Mouse (Mus musculus) lung, postnatal 10 days (tissue): ENCODE data around the gene Eno1.

Experiments
- DNase-seq: peaks from one replicate; pipeline ENCODE4 v3.0.0; 2021

The Eno1 gene

DNA sequence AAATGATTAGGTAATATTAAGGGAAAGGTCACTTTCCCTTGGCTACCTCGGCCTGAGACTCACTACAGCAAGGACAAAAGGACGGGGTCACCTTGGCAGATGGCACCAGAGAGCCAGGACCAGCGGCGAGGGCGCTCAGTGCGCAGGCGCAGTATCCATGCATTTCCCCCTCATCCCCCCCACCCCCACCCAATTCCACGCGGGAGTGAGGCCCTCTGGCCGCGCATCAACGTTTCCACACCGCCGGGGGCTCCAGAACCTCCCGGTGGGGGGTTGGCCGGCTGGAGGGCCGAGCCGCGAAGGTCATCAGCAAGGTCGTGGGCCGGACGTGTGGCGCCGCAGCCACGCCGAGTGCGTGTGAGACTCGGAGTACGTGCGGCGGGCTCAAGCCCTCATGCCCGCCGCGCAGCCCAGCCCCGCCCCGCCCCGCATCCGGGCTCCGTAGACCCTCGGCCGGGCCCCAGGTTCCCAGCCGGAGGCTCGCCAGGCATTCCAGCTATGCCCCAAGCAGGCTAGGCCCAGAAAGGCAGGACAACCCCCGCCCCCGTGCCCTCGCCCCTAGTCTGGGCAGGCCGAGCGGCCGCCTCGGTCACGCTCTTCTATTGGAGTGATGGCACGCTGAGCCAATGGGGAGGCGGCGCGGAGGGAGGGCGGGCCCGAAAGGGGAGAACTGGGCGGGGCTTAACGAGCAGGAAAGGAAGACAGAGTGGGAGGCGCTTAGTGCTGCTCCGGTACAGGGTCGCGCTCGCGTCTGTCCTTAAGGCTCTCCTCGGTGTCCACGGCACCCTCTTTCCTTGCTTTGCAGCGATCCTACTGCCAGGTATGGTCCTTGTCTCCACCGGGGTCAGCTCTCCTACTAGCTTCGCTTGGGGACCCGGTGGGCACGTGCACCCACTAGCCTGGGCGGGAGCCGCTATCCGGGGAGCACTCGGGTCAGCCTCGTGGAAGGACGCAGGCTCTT is at the start of gene Eno1:
Gene Eno1, plus strand, starts transcription at position 201 of the 961 bp plus-strand sequence.
- DNase-seq: peak; percentile 96

DNA sequence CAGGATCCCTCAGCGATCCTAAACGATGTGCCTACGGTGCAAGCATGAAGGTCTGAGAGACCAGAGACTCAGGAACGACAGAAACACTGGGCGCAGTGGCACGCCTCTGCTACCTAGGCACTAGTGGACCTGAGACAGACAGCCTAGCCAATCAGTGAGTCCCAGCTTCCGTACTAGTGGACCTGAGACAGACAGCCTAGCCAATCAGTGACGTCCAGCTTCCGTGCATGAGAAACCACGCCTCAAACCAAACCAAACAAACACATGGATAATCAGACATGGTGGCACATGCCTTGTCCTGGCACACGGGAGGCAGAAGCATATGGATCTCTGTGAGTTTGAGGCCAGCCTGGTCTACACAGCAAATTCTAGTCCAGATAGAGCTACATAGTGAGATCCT is 48.3 kb upstream of the Eno1 start:
- no peak for DNase-seq

DNA sequence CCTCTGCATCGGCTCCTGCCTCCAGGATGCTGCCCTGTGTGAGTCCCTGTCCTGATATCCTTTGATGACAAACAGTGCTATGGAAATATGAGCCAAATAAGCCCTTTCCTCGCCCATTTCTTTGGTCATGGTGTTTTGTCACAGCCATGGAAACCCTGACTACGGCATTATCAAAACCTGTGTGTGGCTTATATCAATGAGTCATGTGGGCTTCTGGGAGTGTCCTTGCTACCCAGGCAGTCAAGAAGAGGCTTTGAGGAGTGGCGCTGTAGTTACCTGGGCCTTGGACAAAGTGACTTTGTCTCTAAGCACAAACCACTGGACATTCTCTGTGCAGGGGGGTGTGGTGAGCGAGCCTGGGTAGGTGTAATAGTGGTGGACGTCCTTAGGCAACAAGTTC is 44.3 kb upstream of the Eno1 start:
- no peak for DNase-seq

DNA sequence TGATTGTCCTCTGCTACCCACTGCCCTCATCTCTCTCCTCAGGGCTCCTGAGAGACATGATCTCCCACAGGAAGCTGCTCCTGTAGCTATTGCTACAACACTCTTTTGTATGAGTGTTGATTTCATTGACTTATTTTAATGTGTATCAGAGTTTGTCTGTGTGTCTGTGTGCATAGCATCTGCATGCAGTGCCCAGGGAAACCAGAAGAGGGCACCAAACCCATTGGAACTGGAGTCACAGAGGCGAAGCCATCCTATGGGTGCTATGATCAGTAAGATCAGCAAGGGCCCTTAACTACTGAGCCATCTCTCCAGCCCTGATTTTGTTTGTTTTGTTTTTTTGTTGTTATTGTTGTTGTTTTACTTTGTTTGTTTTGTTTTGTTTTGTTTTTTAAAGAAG is 42.6 kb upstream of the Eno1 start:
- peak; percentile 44 for DNase-seq

DNA sequence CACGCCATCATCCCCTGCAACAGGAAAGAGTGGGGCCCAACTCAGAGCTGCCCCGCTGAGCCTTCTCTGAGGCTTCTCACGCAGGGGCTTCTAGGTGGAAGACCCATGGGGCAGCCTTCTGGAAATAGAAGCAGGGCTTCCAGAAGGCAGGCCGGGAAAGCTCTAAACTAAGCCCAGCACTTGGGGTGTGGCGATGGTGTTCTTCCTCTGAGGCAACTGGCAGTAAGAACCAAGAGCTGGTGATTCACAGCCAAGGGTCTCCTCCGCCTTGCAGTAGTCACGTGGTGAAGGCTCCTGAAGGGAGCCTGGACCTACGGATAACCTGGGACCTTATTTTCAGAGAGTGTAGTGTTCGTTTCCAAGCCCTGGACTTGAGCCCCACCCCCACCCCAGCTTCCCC is 38.3 kb upstream of the Eno1 start:
- no peak for DNase-seq

DNA sequence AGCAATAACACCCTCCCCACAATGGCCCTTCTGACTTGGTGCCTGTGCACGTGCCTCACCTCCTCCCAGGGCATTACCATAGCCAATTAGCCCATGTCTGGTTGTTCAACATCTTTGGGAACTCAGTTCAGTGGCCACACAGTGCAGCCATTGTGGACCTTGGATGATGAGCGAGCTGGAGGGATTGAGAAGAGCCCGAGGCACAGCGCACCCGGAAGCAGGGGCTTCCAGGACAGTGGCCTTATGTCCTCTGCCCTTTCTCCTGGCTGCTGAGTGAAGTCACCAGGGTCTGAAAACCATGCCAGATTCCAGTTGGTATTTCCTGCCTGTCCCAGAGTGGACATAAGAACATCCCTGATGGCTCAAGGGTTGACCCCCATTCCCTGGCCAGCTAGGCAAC is 35.3 kb upstream of the Eno1 start, which contains the start of gene Car6:
Gene Car6, minus strand, starts transcription at position 101 of the 400 bp plus-strand sequence.
- DNase-seq: no peak

DNA sequence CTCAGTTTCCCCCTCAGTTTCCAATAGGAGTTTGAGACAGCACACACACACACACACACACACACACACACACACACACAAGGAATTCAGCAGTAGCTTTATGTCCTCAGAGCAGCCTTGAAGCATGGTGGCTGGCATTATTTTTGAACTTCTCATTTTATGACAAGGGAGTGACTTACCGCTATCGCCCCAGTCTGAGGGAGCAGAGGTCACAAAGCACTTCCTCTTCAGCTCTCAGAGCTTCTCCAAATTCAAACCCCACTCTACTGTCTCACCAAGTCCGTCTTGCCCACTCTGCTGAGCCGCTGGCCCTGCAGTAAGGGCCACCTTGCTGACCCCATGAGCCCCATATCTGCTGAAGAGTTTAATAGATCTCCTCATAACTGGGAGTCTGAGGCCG is 33.8 kb upstream of the Eno1 start:
- no peak for DNase-seq

DNA sequence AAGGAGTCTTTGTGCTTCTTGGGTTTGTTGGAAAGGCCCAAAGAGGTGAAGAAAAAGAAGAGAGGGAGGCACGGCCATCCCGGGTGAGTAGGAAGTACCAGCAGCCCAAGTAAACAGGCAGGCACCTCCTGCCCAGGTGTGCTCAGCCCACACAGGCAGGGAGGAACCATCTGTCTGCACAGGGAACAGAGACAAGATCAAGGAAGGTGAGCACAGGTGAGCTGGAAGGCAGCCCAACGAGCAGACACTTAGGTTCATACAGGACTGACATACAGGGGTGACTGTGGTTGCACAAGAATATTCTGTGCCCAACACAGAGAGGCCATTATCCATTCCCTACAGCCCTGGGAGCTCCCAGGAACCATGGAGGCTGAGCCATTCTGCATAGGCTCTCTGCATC is 31.6 kb upstream of the Eno1 start:
- DNase-seq: no peak

DNA sequence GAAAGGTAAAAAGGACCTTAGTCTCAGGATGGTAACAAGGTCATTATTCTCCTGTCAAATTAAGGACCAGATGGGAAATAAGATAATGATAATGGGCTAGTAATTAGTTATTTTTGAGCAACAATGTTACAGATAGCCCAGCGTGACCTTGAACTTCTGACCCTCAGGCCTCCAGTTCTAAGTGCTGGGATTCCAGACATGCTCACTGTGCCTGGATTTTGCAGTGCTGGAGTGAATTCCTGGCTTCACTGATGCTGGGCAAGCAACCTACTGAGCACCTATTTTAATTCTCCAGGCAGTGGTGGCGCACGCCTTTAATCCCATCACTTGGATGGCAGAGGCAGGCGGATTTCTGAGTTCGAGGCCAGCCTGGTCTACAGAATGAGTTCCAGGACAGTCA is 26.8 kb upstream of the Eno1 start:
- no peak for DNase-seq

DNA sequence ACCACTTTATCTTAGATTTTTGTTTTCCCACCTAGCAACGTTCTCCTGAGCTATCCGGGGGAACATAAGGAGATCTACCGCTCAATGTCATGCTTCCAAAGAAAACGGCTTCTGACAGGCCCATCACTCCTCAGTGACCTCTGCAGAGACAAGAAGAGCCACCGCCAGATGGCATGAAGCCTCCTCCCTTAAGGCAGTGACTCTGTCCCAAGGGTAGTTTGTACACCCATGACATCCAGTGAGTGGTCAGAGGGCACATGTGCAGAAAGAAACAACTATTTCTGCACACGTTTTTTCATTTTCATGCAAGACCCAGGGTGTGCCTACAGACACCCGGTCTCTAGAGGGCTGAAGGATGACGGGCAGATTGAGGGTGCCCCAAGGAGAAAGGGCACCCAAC is 26.2 kb upstream of the Eno1 start:
- no peak for DNase-seq

DNA sequence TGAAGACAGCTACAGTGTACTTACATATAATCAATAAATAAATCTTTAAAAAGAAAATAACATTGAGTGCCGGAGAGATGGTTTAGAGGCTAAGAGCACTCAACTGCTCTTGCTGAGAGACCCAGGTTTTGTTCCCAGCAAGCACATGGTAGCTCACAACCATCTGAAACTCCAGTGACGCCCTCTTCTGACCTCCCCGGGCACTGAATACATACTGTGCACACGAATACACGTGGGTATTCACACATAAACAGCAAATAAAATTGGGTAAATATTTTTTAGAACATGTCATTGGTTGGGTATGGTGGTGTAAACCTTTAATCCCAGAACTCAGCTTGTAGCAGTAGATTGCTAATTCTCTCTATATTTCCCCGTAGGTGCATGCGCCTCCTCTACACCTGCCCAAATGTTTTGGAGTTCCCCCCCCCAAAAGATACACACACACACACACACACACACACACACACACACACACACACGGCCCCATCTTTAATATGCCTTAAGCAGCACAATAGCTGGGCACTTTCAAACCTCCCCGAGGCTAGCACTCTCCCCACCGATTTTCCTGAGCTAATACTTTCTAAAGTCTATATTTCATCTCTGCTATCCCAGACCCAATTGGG is 24.5 kb upstream of the Eno1 start:
- no peak for DNase-seq

DNA sequence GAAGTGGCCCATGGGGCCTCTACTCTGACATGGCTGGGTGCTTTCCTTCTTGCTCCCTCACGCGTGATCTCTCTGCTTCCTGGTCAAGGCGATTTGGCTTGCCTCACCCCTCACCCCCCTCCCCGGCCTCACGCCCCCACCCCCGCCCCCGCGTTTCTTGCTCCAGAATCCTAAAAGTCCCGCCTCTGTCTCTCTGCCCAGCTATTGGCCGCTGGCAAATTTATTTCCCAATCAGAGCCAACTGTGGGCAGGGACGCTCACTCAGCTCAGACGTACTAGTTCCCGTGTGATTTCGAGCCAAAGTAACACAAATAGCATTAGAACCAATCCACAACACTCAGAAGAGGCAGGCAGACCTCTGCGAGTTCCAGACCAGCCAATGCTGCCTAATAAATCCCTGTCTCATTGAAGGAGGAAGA is 24.0 kb upstream of the Eno1 start:
- peak; percentile 75 for DNase-seq

DNA sequence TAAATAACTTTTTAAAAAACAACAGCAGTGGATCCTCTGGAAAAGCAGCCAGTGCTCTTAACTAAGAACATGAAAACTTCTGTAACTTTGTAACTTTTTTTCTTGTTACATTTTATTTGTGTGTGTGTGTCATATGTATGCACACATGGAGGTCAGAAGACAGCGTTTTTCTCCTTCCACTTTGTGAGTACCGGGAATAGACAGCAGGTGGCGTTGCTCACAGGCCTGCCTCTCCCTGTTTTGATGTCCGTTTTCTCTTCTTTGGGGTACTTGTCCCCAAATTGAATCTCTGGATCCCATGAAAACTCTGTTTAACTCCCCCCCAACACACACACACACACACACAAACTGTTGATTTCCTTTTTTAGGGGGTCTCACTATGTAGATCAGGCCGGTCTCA is 22.6 kb upstream of the Eno1 start:
- no peak for DNase-seq

DNA sequence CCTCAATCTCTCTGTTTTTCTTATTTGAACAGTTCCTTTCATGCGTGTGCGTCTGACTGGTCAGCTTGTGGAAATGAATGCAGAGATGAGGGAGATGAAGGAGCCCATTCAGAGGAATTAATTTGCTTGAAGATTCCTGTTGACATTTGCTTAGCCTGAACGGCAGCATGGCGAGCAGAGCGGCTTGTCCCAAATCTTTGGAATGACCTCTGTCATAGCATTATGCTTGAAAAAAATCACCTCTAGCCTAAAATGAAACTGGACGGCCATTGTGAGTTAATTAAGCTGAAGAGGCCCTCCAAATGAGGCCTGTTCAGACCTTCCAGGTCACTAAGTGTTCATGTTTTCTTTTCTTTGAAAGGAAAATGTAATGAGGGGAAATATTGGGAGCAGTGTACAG is 20.1 kb upstream of the Eno1 start:
- no peak for DNase-seq

DNA sequence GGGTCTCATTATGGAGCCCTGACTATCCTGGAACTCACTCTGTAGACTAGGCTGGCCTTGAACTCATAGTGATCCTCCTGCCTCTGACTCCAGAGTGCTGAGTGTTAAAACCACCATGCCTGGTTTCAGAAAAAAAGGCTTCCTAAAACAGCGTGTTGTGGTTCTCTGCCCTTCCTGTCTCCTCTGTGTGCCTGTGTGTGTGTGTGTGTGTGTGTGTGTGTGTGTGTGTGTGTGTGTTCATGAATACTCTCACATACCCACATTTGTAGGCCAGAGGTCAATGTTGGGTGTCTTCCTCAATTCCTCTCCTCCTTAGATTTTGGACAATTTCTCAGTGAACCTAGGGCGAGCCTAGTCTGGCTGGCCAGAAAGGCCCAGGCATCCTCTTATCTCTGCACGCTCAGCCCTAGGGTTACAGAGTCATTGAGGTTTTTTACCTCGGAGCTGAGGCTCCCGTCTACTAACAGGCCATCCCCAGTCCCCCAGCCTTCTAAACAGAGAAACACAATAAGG is 19.4 kb upstream of the Eno1 start:
- DNase-seq: no peak

DNA sequence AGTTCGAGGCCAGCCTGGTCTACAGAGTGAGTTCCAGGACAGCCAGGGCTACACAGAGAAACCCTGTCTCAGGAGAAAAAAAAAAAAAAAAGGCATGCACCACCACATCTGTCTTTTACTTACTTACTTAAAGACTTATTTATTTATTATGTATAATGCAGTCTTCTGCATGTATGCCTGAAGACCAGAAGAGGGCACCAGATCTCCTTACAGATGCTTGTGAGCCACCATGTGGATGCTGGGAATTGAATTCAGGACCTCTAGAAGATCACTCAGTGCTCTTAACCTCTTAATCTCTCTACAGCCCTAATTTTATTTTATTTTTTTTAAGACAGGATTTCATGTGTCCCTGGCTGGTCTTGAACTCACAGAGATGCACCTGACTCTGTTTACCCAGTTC is 18.6 kb upstream of the Eno1 start:
- DNase-seq: no peak

DNA sequence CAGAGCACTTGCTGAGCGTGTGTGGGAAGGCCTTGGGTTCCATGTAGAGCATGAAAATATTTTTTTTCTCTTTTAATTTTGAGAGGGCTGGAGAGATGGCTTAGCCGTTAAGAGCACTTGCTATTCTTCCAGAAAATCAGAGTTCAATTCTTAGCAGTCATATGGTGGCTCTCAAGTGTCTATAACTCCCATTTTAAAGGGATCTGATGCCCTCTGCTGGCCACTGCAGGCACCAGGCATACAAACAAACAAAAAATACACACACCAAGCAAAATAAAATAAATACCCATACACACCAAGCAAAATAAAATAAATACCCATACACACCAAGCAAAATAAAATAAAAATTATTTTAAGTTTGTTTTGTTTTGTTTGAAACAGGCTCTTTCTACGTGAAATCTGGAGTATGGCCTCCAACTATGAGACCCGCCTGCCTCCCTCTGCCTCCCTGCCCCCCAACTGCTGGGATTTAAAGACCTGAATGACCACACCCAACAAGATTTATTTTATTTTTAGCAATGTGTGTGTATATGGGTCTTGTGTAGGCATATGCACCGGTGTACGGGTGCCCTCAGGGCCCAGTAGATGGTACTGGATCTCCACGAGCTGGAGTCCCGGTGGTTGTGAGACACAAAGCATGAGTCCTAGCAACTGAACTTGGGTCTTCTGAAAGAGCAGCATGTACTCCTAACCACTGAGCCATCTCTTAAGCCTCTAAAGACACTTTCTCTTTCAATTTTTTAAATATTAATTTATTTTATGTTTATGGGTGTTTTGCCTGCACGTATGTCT is 16.8 kb upstream of the Eno1 start:
- peak; percentile 68 for DNase-seq

DNA sequence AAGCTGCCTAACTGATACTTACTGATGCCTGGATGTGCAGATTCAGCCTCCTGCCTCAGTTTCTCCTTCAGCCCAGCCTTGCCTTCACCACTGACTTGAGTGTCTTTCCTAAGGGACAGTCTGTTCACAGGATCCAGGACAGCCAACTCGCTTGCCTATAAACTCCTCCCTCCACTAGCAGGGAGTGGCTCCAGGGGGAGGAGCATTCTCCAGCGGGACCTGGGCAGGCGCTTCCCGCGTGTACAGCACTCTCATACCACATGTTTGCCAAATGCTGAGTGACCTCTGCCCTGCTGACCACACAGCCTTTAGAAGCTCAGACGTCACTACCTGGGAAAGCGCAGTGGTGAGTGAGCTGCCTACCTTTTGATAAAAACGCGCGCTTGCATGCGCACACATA is 15.9 kb upstream of the Eno1 start:
- peak; percentile 68 for DNase-seq

DNA sequence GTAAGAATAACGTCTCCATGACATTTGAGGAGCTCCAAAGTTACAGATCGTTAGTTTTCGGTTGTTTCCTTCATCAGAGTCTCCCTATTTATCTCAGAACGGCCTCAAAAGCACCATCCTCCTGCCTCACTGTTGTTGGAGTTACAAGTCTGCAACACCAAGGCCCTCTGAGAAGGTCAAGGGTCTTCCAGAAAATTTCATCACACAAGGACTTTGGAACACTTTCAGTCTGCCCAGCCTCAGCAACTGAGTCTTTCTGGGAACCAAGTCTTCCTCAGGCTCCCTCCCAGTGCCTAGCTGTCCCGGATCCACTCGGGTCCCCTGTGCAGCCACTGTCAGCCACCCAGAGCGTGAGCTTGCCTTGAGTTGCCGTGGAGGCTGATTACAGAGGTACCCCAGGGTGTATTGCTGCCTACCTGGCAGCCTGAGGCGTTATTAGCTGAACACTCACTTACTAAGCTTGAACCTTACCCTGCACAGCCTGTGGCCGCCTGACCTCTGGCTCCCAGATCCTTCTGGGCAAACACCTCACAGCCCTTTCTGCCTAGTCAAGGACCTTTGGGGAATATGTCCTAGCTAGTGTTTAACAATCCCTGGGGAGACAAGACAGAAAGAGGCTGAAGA is 15.4 kb upstream of the Eno1 start:
- DNase-seq: no peak

DNA sequence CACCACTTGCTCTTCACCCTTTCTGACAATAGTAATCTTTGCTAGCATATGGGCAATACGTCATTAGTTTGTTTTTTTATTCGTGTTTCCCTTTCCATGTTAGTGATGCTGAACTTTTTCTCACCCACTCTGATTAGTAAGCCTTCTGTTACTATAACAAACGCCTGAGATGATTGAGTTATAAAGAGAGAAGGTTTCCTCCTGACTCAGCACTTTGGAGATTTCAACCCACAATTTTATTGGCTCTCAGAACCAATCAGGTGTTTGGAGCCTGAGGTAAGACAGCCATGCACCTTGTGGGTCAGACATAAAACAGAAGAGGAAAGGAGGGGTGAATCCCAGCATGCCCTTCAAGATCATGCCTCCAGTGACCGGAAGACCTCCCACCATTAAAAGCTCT is 12.7 kb upstream of the Eno1 start:
- DNase-seq: no peak

DNA sequence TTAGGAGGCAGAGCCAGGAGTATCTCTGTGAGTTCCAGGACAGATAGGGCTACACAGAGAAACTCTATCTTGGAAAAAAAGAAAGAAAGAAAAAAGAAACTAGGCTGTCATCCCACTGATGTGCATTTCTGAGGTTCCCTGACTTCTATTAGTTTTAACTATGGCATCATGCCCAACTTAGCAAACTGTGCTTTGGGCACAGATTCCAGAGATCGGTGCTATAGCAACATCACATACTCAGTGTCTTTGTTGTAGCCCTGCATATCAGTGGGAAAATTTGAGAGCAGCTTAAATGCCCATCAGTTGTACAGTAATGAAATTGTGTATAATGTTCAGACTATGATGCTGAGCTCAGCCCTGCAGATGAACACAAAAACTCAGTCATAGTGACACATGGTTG is 10.8 kb upstream of the Eno1 start:
- DNase-seq: no peak

DNA sequence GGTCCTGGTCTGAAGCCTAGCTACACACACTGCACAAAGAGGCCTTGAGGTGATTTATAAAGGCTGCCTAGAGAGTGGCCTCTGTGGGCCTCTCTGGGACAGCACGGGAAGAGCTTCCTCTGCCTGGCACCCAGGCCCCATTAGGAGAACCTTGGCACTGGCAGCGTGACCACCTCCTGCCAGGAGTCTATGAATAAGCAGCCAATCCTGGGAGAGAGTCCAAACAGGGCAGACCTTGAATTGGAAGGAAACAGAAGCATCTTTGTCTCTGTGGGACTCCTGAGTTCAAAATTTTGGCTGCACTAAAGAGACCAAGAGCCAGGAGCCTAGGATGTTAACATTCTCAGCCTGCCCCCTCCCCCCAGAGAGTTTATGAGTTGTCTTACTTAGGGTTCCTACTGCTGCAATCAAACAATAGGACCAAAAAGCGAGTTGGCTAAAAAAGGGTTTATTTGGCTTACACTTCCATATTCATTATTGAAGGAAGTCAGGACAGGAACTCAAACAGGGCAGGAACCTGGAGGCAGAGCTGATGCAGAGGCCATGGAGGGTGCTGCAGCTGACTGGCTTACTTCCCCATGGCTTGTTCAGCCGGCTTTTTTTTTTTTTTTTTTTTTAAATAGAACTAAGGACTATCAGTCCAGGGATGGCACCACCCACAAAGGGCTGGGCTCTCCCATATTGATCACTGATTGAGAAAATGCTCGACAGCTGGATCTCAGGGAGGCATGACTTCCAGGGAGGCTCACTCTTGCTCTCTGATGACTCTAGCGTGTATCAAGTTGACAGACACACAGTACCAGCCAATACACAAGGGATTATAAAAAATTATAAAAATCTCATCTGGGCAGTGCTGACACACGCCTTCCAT is 9.5 kb upstream of the Eno1 start:
- DNase-seq: no peak
